Mouse (Mus musculus) lung, postnatal 0 days (tissue): ENCODE data around the gene Dusp22.

ENCODE experiments used
- CTCF ChIP-seq: IDR thresholded peaks from 2 replicates; pipeline ENCODE4 v1.5.1; 2016; ENCODE audit warnings: antibody characterized with exemption, mild to moderate bottlenecking
- EP300 ChIP-seq: IDR thresholded peaks from 2 replicates; pipeline ENCODE4 v1.6.1; 2016; ENCODE audit warnings: antibody characterized with exemption, mild to moderate bottlenecking, control low read depth

GRCm38 (mm10) chr13:30723258-30723657, 63.5 kb downstream of the Dusp22 start:
- TF ChIP-seq CTCF (no peak), EP300 (no peak)
